Mouse (Mus musculus) hindbrain, embryonic 13.5 days (tissue): ENCODE measurements around the gene Aspscr1. TPM values are rescaled to one million over a fixed set of nuclear protein-coding genes. Genes with fewer than 3 reads are reported as not detected.

ENCODE experiments used
- ATAC-seq: fragments of 200-750 bp; cut with Nextera tagmentation; 2 replicates; pipeline ENCODE4 v1.8.0; 2017; ENCODE audit warnings: moderate TSS enrichment; ENCODE audit not compliant: low FRiP score
- H3K27ac ChIP-seq: fragments of 300-500 bp; sonication (generic); 2 replicates; pipeline ENCODE4 v1.5.1; 2015; ENCODE audit warnings: inconsistent platforms, mild to moderate bottlenecking, moderate library complexity
- H3K27me3 ChIP-seq: fragments of 300-500 bp; sonication (generic); 2 replicates; pipeline ENCODE4 v1.6.1; 2015; ENCODE audit warnings: mild to moderate bottlenecking, inconsistent platforms
- H3K36me3 ChIP-seq: fragments of 300-500 bp; sonication (generic); 2 replicates; pipeline ENCODE4 v1.6.1; 2015; ENCODE audit warnings: mild to moderate bottlenecking, inconsistent platforms
- H3K4me1 ChIP-seq: fragments of 300-500 bp; sonication (generic); replicated peaks from 2 replicates; pipeline ENCODE4 v1.6.1; 2015; ENCODE audit warnings: inconsistent platforms
- H3K4me2 ChIP-seq: fragments of 300-500 bp; sonication (generic); 2 replicates; pipeline ENCODE4 v1.6.1; 2015; ENCODE audit warnings: inconsistent platforms, mild to moderate bottlenecking, moderate library complexity
- H3K4me3 ChIP-seq: fragments of 300-500 bp; sonication (generic); 2 replicates; pipeline ENCODE4 v1.5.1; 2015; ENCODE audit warnings: mild to moderate bottlenecking, inconsistent platforms
- H3K9ac ChIP-seq: fragments of 300-500 bp; sonication (generic); 2 replicates; pipeline ENCODE4 v1.6.1; 2015; ENCODE audit warnings: mild to moderate bottlenecking, inconsistent platforms
- H3K9me3 ChIP-seq: fragments of 300-500 bp; sonication (generic); 2 replicates; pipeline ENCODE4 v1.6.1; 2016; ENCODE audit warnings: inconsistent platforms
- WGBS: fragments of 180-500 bp; shearing (Covaris S2); methylation state at CpG from one replicate; pipeline ENCODE4 v1.1.7; 2015; 5-methylcytosine and 5-hydroxymethylcytosine counted together
- microRNA-seq: library from miRNA; unstranded; fragments of <30 nt; microRNA quantifications from one replicate; pipeline ENCODE4, GENCODE M21; 2016
- polyA plus RNA-seq: library from polyadenylated mRNA; unstranded; fragments of >200 nt; fragmentation: Nextera tagmentation; extraction: Ambion mirVana; gene quantifications from 2 replicates; pipeline ENCODE4 v1.2.1, GENCODE M21; 2015

Gene Aspscr1
- polyA plus RNA-seq, 1 experiment from 2014 or later, result 152 TPM

- Histone ChIP-seq H3K4me3 (no peak overlapping the region), H3K27ac (no peak overlapping the region), H3K27me3 (no peaks in the 10 kb centered on the region; the same call in 1 of the 2 replicates), H3K4me1 (no peaks in the 10 kb centered on the region), H3K4me2 (no peak overlapping the region), H3K9me3 (no peaks in the 10 kb centered on the region), H3K36me3 (no peaks in the 10 kb centered on the region), H3K9ac (no peak overlapping the region)
- ATAC-seq, result no peak
- 93% methylated on average over 5 of the region's 5 CpGs for WGBS
These were observed 68.2 kb downstream of the Aspscr1 start for GRCm38 (mm10) chr11:120740981-120741380.

- 79% methylated on average over 7 of the region's 7 CpGs for WGBS
- Histone ChIP-seq H3K36me3 (no peaks in the 10 kb centered on the region), H3K9me3 (no peaks in the 10 kb centered on the region), H3K4me2 (no peak overlapping the region), H3K4me1 (no peaks in the 10 kb centered on the region), H3K9ac (no peak overlapping the region), H3K27ac (no peak overlapping the region), H3K4me3 (no peak overlapping the region), H3K27me3 (no peaks in the 10 kb centered on the region; the same call in 1 of the 2 replicates)
- ATAC-seq, result no peak
These were observed 71.4 kb downstream of the Aspscr1 start for GRCm38 (mm10) chr11:120744121-120744701.

- no peak overlapping the region for H3K9ac ChIP-seq
- H3K4me2 ChIP-seq, result no peak overlapping the region
- no peaks in the 10 kb centered on the region for H3K9me3 ChIP-seq
- H3K27ac ChIP-seq, result no peak overlapping the region
- no peak overlapping the region for H3K4me3 ChIP-seq
- no peaks in the 10 kb centered on the region for H3K36me3 ChIP-seq
- H3K4me1 ChIP-seq, result no peaks in the 10 kb centered on the region
- ATAC-seq, result no peak
- WGBS, result 87% methylated on average over 4 of the region's 4 CpGs
- H3K27me3 ChIP-seq, result no peaks in the 10 kb centered on the region
These were observed 75.2 kb downstream of the Aspscr1 start for GRCm38 (mm10) chr11:120747974-120748373.

GRCm38 (mm10) chr11:120749430-120749829, 76.7 kb downstream of the Aspscr1 start:
- WGBS, result 56% methylated on average over 8 of the region's 8 CpGs
- Histone ChIP-seq H3K9me3 (no peaks in the 10 kb centered on the region), H3K9ac (no peak overlapping the region), H3K4me1 (no peaks in the 10 kb centered on the region), H3K4me3 (no peak overlapping the region), H3K4me2 (no peak overlapping the region), H3K36me3 (no peaks in the 10 kb centered on the region), H3K27me3 (no peaks in the 10 kb centered on the region), H3K27ac (no peak overlapping the region)
- no peak for ATAC-seq

GRCm38 (mm10) chr11:120751606-120752005, 78.8 kb downstream of the Aspscr1 start:
- Histone ChIP-seq H3K4me3 (no peak overlapping the region), H3K36me3 (no peaks in the 10 kb centered on the region), H3K4me2 (no peak overlapping the region), H3K27me3 (no peaks in the 10 kb centered on the region), H3K9ac (no peak overlapping the region), H3K9me3 (no peaks in the 10 kb centered on the region), H3K4me1 (no peaks in the 10 kb centered on the region), H3K27ac (no peak overlapping the region)
- no peak for ATAC-seq
- WGBS, result 74% methylated on average over 4 of the region's 4 CpGs

Small RNAs within 50 kb of the gene (microRNA-seq; reads per million reads assigned to microRNA genes)
- gene Mir6936, result 0.70 reads per million

Other genes starting within 250 kb of the Aspscr1 start
- gene Nploc4, start 235.3 kb upstream of the Aspscr1 start, polyA plus RNA-seq, result 32.5 and 33.8 TPM in 2 replicates
- gene Tspan10, start 230.3 kb upstream of the Aspscr1 start, polyA plus RNA-seq, result not detected in 2 replicates
- 0.36 and 0.44 TPM in 2 replicates for gene Pde6g, start 219.5 kb upstream of the Aspscr1 start, polyA plus RNA-seq
- 10.5 and 10.6 TPM in 2 replicates for gene Oxld1, start 214.9 kb upstream of the Aspscr1 start, polyA plus RNA-seq
- gene Ccdc137, start 214.9 kb upstream of the Aspscr1 start, polyA plus RNA-seq, result 26.3 and 27.3 TPM in 2 replicates
- gene Arl16, start 205.4 kb upstream of the Aspscr1 start, polyA plus RNA-seq, result 58.9 and 63.2 TPM in 2 replicates
- gene Mrpl12, start 188.4 kb upstream of the Aspscr1 start, polyA plus RNA-seq, result 108 TPM in 2 replicates
- 32.0 and 32.8 TPM in 2 replicates for gene Slc25a10, start 181.1 kb upstream of the Aspscr1 start, polyA plus RNA-seq
- 0.19 and 0.30 TPM in 2 replicates for gene Gcgr, start 142.3 kb upstream of the Aspscr1 start, polyA plus RNA-seq
- gene Mcrip1, start 123.2 kb upstream of the Aspscr1 start, polyA plus RNA-seq, result 234 and 241 TPM in 2 replicates
- gene Ppp1r27, start 121.8 kb upstream of the Aspscr1 start, polyA plus RNA-seq, result not detected in 2 replicates
- gene P4hb, start 99.7 kb upstream of the Aspscr1 start, polyA plus RNA-seq, result 289 and 294 TPM in 2 replicates
- 471 and 481 TPM in 2 replicates for gene Arhgdia, start 91.3 kb upstream of the Aspscr1 start, polyA plus RNA-seq
- gene Alyref, start 74.6 kb upstream of the Aspscr1 start, polyA plus RNA-seq, result 267 and 290 TPM in 2 replicates
- gene Anapc11, start 74.6 kb upstream of the Aspscr1 start, polyA plus RNA-seq, result 179 and 192 TPM in 2 replicates
- 0.79 and 1.3 TPM in 2 replicates for gene Npb, start 64.5 kb upstream of the Aspscr1 start, polyA plus RNA-seq
- gene Pcyt2, start 55.0 kb upstream of the Aspscr1 start, polyA plus RNA-seq, result 169 and 174 TPM in 2 replicates
- 50.4 and 50.6 TPM in 2 replicates for gene Sirt7, start 47.7 kb upstream of the Aspscr1 start, polyA plus RNA-seq
- gene Mafg, start 39.4 kb upstream of the Aspscr1 start, polyA plus RNA-seq, result 27.5 and 30.8 TPM in 2 replicates
- 22.9 and 23.3 TPM in 2 replicates for gene Pycr1, start 29.2 kb upstream of the Aspscr1 start, polyA plus RNA-seq
- 0.36 and 0.77 TPM in 2 replicates for gene Myadml2, start 24.8 kb upstream of the Aspscr1 start, polyA plus RNA-seq
- 0.91 and 0.98 TPM in 2 replicates for gene Notum, start 11.8 kb upstream of the Aspscr1 start, polyA plus RNA-seq
- 103 and 113 TPM in 2 replicates for gene Cenpx, start 40.8 kb downstream of the Aspscr1 start, polyA plus RNA-seq
- gene Lrrc45, start 41.0 kb downstream of the Aspscr1 start, polyA plus RNA-seq, result 67.9 and 73.1 TPM in 2 replicates
- 272 and 278 TPM in 2 replicates for gene Rac3, start 48.5 kb downstream of the Aspscr1 start, polyA plus RNA-seq
- 9.7 and 12.1 TPM in 2 replicates for gene Dcxr, start 54.3 kb downstream of the Aspscr1 start, polyA plus RNA-seq
- 0.49 TPM in 1 of 2 replicates, not detected in the other for gene Cbr2, start 59.1 kb downstream of the Aspscr1 start, polyA plus RNA-seq
- 0.94 and 2.1 TPM in 2 replicates for gene Hmga1b, start 89.8 kb downstream of the Aspscr1 start, polyA plus RNA-seq
- gene Rfng, start 111.2 kb downstream of the Aspscr1 start, polyA plus RNA-seq, result 98.0 and 98.5 TPM in 2 replicates
- 265 and 274 TPM in 2 replicates for gene Gps1, start 111.3 kb downstream of the Aspscr1 start, polyA plus RNA-seq
- 45.6 and 48.6 TPM in 2 replicates for gene Dus1l, start 123.4 kb downstream of the Aspscr1 start, polyA plus RNA-seq
- gene Fasn, start 151.6 kb downstream of the Aspscr1 start, polyA plus RNA-seq, result 67.9 and 69.7 TPM in 2 replicates